Mouse (Mus musculus) right cerebral cortex, postnatal 14 days (tissue): ENCODE results near the gene Lnx1.

Experiments
- DNase-seq: peaks from one replicate; pipeline ENCODE4 v3.0.0; 2022

Lnx1 gene

GRCm38 (mm10) chr5:74647584-74647984 lies 55.1 kb downstream of the Lnx1 start:
- no peak for DNase-seq

GRCm38 (mm10) chr5:74642291-74642690 lies 60.4 kb downstream of the Lnx1 start:
- DNase-seq, result no peak

- no peak for DNase-seq
These were observed 61.7 kb downstream of the Lnx1 start for GRCm38 (mm10) chr5:74641000-74641399.

- DNase-seq, result no peak
These were observed 62.2 kb downstream of the Lnx1 start for GRCm38 (mm10) chr5:74640504-74640903.

- peak; percentile 42 for DNase-seq
These were observed 63.2 kb downstream of the Lnx1 start for GRCm38 (mm10) chr5:74639516-74639915.

GRCm38 (mm10) chr5:74634391-74634790 lies 68.3 kb downstream of the Lnx1 start:
- no peak for DNase-seq

GRCm38 (mm10) chr5:74633453-74633852 lies 69.3 kb downstream of the Lnx1 start:
- DNase-seq, result no peak

GRCm38 (mm10) chr5:74632369-74633114 lies 70.2 kb downstream of the Lnx1 start:
- DNase-seq, result no peak

GRCm38 (mm10) chr5:74628001-74628400 lies 74.7 kb downstream of the Lnx1 start:
- DNase-seq, result no peak

GRCm38 (mm10) chr5:74624385-74624784 lies 78.3 kb downstream of the Lnx1 start:
- no peak for DNase-seq

- no peak for DNase-seq
These were observed 79.3 kb downstream of the Lnx1 start for GRCm38 (mm10) chr5:74623316-74624000.

- DNase-seq, result no peak
These were observed 80.8 kb downstream of the Lnx1 start for GRCm38 (mm10) chr5:74621691-74622470.

GRCm38 (mm10) chr5:74618573-74619059 lies 84.1 kb downstream of the Lnx1 start:
- no peak for DNase-seq

- no peak for DNase-seq
These were observed 84.7 kb downstream of the Lnx1 start for GRCm38 (mm10) chr5:74617816-74618572.

GRCm38 (mm10) chr5:74613491-74614151 lies 89.1 kb downstream of the Lnx1 start:
- no peak for DNase-seq

GRCm38 (mm10) chr5:74612713-74613112 lies 90.0 kb downstream of the Lnx1 start:
- DNase-seq, result no peak

- no peak for DNase-seq
These were observed 92.2 kb downstream of the Lnx1 start for GRCm38 (mm10) chr5:74610511-74610910.

GRCm38 (mm10) chr5:74606213-74606612 lies 96.5 kb downstream of the Lnx1 start:
- no peak for DNase-seq

- DNase-seq, result no peak
These were observed 99.4 kb downstream of the Lnx1 start for GRCm38 (mm10) chr5:74603306-74603705.

- no peak for DNase-seq
These were observed 100.3 kb downstream of the Lnx1 start for GRCm38 (mm10) chr5:74602371-74602770.

GRCm38 (mm10) chr5:74601965-74602364 lies 100.7 kb downstream of the Lnx1 start:
- no peak for DNase-seq

GRCm38 (mm10) chr5:74601171-74601570 lies 101.5 kb downstream of the Lnx1 start:
- DNase-seq, result no peak
